Mouse (Mus musculus) lung, postnatal 10 days (tissue): ENCODE measurements around the gene Nr1i2.
A peak's percentile ranks its signal among the peaks of the same experiment; 100 is the strongest.
"Not testable (repeated sequence)": the region's sequence is repeated elsewhere in the genome, so short reads cannot be mapped to it uniquely, and the experiment has no call there.

Experiments used
- DNase-seq: peaks from one replicate; pipeline ENCODE4 v3.0.0; 2021

Nr1i2 gene

DNA sequence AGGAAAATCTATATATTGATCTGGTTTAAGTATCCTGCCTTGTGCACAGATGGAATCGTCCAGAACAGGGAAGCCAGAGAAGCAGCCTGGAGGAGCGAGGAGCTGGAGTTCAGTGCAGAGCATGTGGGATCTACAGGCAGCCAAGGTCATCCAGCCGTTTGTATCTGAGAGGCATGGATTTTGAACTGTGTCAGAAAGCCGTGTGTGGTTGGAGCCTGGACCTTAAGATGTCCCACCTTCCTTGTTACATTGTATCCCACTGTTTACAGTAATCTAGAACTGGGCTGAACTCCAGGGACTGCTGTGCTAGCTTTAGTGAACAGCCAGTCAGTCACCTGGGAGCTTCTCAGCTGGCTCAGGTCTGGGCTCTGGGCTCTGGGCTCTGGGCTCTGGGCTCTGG is 8.1 kb downstream of the Nr1i2 start:
- DNase-seq = no peak

DNA sequence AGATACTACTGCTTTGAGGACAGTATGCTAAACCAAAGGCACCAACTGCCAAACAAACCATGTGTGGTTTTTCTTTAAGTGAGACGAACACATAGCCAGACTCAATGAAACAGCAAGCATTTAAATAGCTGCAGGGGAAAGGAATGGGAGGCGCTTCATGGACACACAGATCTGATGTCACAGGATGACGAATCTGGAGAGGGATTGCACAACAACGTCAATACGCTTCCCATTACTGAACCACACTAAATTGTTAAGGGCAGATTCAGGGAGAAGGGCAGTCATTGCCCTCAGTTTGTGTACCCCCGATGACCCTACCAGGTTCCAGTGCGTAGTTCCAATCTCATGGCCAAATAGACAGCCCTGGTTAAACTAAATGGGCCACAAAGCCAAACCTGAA is 8.8 kb downstream of the Nr1i2 start:
- no peak for DNase-seq

DNA sequence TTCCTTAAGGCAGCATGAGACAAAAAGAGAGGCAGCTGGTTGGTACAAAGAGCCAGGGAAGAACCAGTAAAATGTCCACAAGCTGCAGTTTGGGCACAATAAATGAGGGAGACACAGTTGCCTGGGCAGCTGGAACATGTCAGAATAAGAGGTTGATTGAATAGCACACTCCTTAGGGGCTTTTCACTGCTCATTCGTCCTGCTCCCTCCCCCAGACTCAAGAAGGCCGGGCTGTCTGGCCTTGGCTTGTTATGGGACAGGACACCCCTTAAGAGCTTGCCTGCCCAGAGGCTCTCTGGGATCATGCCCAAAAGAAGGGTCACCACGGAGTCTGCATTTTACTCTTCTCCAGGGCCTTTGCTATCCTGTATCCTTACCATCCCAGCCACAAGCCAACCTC is 11.3 kb downstream of the Nr1i2 start:
- DNase-seq = no peak

DNA sequence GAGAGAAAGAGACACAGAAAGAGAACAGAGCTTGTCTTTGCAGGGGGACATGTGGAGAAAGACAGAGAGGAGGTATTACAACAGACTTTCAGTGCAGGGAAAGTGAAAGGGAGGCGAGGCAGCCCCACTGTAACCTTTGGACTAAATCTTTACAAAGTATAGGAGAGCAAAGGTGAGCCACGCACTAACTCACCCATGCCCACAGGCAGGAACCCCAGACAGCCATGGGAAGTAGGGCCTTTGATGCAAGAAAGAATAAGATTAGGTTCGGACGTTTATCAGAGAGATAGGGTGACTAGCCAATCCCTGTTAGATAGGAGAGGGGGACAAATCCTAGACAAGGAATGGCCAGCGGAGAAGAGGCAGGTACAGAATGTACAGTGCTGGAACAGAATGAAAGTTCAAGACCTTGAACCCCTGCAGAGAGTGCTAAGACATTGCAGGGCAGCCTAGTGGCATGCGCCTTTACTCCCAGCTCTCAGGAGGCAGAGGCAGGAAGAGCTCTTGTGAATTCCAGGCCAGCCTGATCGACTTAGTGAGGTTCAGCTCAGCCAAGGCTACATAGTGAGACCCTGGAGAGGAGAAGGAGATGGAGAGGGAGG is 12.0 kb downstream of the Nr1i2 start:
- no peak for DNase-seq

GRCm38 (mm10) chr16:38280951-38281350 is 13.7 kb downstream of the Nr1i2 start:
- DNase-seq = no peak

GRCm38 (mm10) chr16:38279794-38280193 is 14.8 kb downstream of the Nr1i2 start:
- DNase-seq = no peak

- DNase-seq = no peak
These were observed 19.9 kb downstream of the Nr1i2 start for GRCm38 (mm10) chr16:38274737-38275136.

DNA sequence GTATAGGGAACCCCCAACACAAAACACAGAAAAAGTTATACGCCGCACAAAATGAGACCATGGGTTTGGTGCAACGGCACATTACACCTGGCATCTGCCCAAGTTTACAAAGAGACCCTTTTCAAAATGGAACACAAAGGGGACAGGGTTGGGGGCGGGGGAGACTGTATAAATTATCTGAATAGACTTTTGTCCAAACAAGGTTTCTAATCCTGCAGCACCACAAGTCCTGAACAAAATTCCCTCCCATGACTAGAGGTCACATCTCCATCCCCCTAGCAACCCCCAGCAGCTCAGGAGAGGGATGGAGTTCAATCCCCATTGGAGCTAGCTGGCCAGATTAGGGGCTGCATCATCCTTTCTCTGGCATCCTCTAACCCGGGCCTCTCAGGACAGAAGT is 22.1 kb downstream of the Nr1i2 start:
- no peak for DNase-seq

DNA sequence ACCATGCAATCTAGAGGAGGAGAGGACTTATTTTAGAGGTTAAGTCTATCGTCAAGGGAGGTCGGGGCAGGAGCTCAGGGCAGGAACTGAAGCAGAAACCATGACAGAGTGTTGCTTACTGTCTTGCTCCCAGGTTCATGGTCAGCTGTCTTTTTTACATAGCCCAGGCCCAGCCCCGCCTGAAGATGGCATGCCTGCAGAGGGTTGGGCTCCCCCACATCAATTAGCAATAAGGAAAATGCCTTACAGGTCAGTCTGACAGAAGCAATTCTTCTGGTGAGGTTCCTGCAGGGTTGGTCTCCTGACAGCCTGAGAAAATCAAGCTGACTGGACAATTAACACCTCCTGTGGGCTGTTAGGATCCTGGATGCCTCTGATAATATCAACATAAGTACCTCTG is 23.0 kb downstream of the Nr1i2 start:
- no peak for DNase-seq

- no peak for DNase-seq
These were observed 38.7 kb downstream of the Nr1i2 start for GRCm38 (mm10) chr16:38255927-38256326.

- DNase-seq = peak; percentile 16
These were observed 39.5 kb downstream of the Nr1i2 start for GRCm38 (mm10) chr16:38255107-38255506.

DNA sequence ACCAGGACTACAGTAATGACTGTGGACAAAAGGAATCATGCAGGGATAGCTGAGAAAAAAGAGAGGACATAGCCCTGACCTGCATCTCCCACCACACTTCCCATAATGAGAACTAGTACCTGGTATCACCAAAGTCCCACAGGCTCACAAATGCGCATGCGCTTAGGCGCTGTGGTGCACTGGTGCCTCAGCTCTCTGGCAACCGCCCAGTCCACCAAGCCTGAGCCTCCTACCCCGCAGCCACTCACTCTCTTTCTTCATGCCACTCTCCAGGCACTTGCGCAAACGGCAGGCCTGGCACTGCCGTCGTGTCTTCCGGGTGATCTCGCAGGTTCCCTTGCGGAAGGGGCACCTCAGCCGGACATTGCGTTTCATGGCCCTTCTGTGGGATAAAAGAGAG is 40.6 kb downstream of the Nr1i2 start:
- DNase-seq = peak; percentile 28

DNA sequence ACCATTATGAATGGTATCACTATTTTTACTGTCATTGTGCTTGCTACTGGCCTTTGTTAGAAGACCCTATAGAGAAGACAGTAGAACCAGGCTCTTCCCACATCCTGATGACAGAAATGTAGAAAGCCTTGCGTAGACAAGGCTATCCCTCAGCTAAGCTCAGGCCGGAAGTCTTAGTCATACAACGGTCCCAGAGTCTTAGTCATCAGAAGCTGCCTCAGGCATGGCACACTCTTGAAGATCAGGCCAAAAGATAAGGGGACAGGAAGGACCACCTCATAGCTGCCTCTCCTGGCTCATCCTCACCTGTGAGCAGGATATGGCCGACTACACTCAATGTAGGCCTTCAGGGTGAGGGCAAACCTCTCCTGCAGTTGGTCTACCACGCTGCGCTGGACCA is 44.2 kb downstream of the Nr1i2 start:
- DNase-seq = no peak

DNA sequence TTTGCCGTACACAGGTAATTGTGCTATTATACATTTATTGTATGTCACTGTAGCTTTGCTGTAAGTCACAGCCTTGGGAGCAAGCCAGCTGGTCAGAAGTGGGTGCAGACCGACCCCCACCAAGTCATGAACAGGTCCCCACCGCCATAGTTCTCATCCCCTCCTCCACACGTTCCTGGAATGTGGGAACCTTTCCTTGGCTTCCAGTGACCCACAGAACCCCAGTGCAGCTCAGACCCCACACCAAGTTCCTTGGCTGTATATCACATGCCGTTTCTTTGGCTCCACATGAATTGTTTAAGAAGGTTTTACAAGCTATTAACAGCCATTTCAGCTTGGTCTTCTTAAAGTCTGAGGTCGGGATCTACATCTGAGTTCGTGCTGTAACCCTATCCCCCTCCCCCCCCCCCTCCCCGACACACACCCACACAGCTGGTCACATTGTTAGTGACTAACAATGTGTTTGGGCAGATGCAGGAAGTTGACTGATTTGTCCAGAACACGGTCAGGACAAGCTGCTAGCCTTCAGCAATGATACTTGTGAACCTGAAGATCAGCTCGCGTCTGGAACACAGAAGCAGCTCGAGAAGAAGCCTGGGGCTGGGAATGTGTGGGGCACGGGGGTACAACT is 46.2 kb downstream of the Nr1i2 start:
- DNase-seq = no peak

DNA sequence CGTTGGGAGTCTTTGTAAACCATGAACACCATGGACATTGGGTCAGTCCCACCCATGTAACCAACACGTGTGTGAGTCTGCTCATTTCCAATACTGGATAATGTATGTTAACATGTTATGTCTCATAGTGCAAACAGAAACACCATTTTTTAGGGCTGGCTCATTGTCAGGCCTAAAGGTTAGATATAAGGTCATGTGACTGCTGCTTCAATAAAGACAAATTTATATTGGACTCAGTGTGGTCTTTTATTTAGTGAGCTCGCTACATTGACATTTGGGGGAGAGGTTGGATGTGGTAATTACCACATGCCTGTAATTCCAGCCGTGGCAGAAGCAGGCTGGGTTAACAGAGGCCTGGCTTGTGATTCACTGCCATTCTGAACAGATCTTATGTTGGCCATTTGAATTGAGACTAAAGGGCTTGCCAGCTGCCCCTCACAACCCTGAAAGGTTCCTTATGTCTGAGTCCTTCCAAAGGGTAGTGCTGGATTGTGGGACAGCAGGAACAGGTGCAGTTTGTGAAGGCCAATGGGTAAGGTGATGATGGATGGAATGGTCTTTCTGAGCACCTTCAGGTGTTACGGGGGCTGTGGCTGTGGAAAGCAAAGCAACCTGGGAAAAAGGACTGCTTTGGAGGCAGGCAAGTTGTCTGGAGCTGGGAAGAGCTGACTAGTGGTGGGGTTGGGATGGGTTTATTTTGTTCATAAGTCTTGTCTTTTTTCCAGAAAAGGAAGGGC is 48.6 kb downstream of the Nr1i2 start:
- DNase-seq = no peak

GRCm38 (mm10) chr16:38245379-38245778 is 49.2 kb downstream of the Nr1i2 start:
- no peak for DNase-seq

- DNase-seq = no peak
These were observed 50.5 kb downstream of the Nr1i2 start for GRCm38 (mm10) chr16:38244111-38244510.

DNA sequence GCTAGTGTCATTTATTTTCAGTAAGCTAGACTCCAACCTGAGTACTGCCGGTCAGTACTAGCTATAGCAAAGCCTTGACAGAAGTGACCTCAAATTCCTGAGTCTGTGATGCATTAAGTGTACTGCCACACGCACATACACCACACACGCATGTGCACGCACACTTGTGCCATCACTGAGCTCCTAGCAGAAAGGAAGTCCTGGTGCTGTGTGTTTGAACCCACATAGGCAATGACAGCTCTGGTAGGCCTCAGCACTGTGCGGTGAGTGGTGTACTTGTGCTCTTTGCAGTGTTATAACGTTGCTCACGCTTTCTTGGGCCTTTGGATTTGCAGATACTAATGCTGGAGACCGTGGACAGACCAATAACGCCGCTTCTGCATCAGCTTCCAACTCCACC is 54.5 kb downstream of the Nr1i2 start:
- no peak for DNase-seq

- peak; percentile 71 for DNase-seq
These were observed 54.9 kb downstream of the Nr1i2 start for GRCm38 (mm10) chr16:38239729-38240128.

GRCm38 (mm10) chr16:38236936-38237585 is 57.6 kb downstream of the Nr1i2 start:
- no peak for DNase-seq

DNA sequence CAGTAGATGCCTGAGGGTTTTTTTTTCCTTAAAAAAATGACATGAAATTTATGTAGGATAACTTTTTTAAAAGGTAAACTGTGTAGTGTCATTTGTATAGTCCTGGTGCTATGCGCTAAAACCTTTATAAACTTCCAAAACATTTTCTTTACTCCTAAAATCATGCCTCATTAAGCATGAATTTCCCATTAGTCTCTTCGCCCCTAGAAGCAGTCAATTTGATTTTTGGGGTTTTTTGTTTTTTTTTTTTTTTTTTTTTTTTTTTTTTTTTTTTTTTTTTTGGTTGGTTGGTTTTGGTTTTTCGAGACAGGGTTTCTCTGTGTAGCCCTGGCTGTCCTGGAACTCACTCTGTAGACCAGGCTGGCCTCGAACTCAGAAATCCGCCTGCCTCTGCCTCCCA is 72.1 kb downstream of the Nr1i2 start:
- DNase-seq = not testable (repeated sequence)

- no peak for DNase-seq
These were observed 89.4 kb downstream of the Nr1i2 start for GRCm38 (mm10) chr16:38205272-38205671.
